Mouse (Mus musculus) thymus, adult 2 months (tissue): ENCODE measurements at regions not wholly inside any gene's neighbourhood (a gene's known extent, or its start where the extent isn't known, plus 50 kb on each side); places are given as distances from the start of the nearest gene placed in this dataset.

Source experiments
- DNase-seq: peaks from one replicate; pipeline ENCODE4 v3.0.0; 2021
- H3K27ac ChIP-seq: fragments of 200-500 bp; 2 replicates; pipeline ENCODE4 v1.5.1; 2012; ENCODE audit warnings: low read length, control low read depth; ENCODE audit not compliant: control insufficient read depth, insufficient read depth
- H3K27me3 ChIP-seq: fragments of 200-500 bp; 2 replicates; pipeline ENCODE4 v1.6.1; 2012; ENCODE audit warnings: mild to moderate bottlenecking, low read length, moderate library complexity, mixed read lengths; ENCODE audit not compliant: control insufficient read depth, insufficient read depth
- H3K36me3 ChIP-seq: fragments of 200-500 bp; 2 replicates; pipeline ENCODE4 v1.6.1; 2012; ENCODE audit warnings: mild to moderate bottlenecking, low read length, moderate library complexity; ENCODE audit not compliant: control insufficient read depth, insufficient read depth
- H3K4me1 ChIP-seq: fragments of 200-500 bp; replicated peaks from 2 replicates; pipeline ENCODE4 v1.6.1; 2012; ENCODE audit warnings: low read length; ENCODE audit not compliant: control insufficient read depth, insufficient read depth
- H3K4me3 ChIP-seq: fragments of 200-500 bp; 2 replicates; pipeline ENCODE4 v1.5.1; 2012; ENCODE audit warnings: mild to moderate bottlenecking, low read length, control low read depth, moderate library complexity; ENCODE audit not compliant: control insufficient read depth, insufficient read depth
- CTCF ChIP-seq: fragments of 200-500 bp; IDR thresholded peaks from 2 replicates; pipeline ENCODE4 v1.5.1; 2012; ENCODE audit warnings: mild to moderate bottlenecking, control low read depth, low read length, moderate library complexity, borderline replicate concordance; ENCODE audit not compliant: control insufficient read depth, poor library complexity, insufficient read depth; ENCODE audit errors: extremely low read depth
- POLR2A ChIP-seq: fragments of 200-500 bp; IDR thresholded peaks from 2 replicates; pipeline ENCODE4 v1.6.1; 2012; ENCODE audit warnings: mild to moderate bottlenecking, low read length, control low read depth, moderate library complexity; ENCODE audit not compliant: control insufficient read depth, poor library complexity, insufficient read depth; ENCODE audit errors: extremely low read depth
- WGBS: fragments of 180-500 bp; shearing (Covaris S2); methylation state at CpG from one replicate; pipeline ENCODE4 v1.1.7; 2018; 5-methylcytosine and 5-hydroxymethylcytosine counted together

- Histone ChIP-seq H3K36me3 (no peaks in the 10 kb centered on the region), H3K4me3 (no peak overlapping the region), H3K4me1 (peaks cover 3% of the 10 kb centered on the region), H3K27ac (no peak overlapping the region), H3K27me3 (no peaks in the 10 kb centered on the region)
- 95% methylated on average over 5 of the region's 5 CpGs for WGBS
- no peak for TF ChIP-seq CTCF
- no peak for TF ChIP-seq POLR2A
- no peak for DNase-seq
These were observed 88.9 kb upstream of the Tle3 start for GRCm38 (mm10) chr9:61283311-61283710.

GRCm38 (mm10) chr9:61284201-61285021 is 87.8 kb upstream of the Tle3 start:
- Histone ChIP-seq H3K4me3 (no peak overlapping the region), H3K4me1 (peaks cover 5% of the 10 kb centered on the region), H3K27ac (no peak overlapping the region), H3K36me3 (no peaks in the 10 kb centered on the region), H3K27me3 (no peaks in the 10 kb centered on the region)
- TF ChIP-seq CTCF (no peak), POLR2A (no peak)
- no peak for DNase-seq
- 95% methylated on average over 8 of the region's 8 CpGs for whole genome bisulfite sequencing

- TF ChIP-seq POLR2A: no peak
- TF ChIP-seq CTCF: no peak
- H3K27me3 ChIP-seq: no peaks in the 10 kb centered on the region
- WGBS: 93% methylated on average over 4 of the region's 4 CpGs
- no peak for DNase-seq
- no peak overlapping the region for H3K27ac ChIP-seq
- H3K36me3 ChIP-seq: no peaks in the 10 kb centered on the region
- peaks cover 9% of the 10 kb centered on the region for H3K4me1 ChIP-seq
- H3K4me3 ChIP-seq: no peak overlapping the region
These were observed 85.6 kb upstream of the Tle3 start for GRCm38 (mm10) chr9:61286561-61286960.

GRCm38 (mm10) chr9:61289117-61289516 is 83.0 kb upstream of the Tle3 start:
- no peaks in the 10 kb centered on the region for H3K27me3 ChIP-seq
- 63% methylated on average over 12 of the region's 12 CpGs for WGBS
- DNase-seq: no peak
- no peak overlapping the region for H3K4me3 ChIP-seq
- TF ChIP-seq CTCF: no peak
- no peak for TF ChIP-seq POLR2A
- H3K36me3 ChIP-seq: no peaks in the 10 kb centered on the region
- H3K27ac ChIP-seq: no peak overlapping the region
- H3K4me1 ChIP-seq: peaks cover 9% of the 10 kb centered on the region

GRCm38 (mm10) chr9:61289713-61290112 is 82.5 kb upstream of the Tle3 start:
- WGBS: 95% methylated on average over 6 of the region's 6 CpGs
- no peak for TF ChIP-seq CTCF
- DNase-seq: no peak

GRCm38 (mm10) chr9:61291646-61292045 is 80.5 kb upstream of the Tle3 start:
- Histone ChIP-seq H3K4me3 (no peak overlapping the region), H3K27me3 (no peaks in the 10 kb centered on the region), H3K36me3 (no peaks in the 10 kb centered on the region), H3K27ac (no peak overlapping the region), H3K4me1 (peaks cover 9% of the 10 kb centered on the region)
- 95% methylated on average over 1 of the region's 1 CpGs for WGBS
- no peak for DNase-seq
- TF ChIP-seq POLR2A: no peak

More at GRCm38 (mm10) chr9:61289713-61290112, 82.5 kb upstream of the Tle3 start:
- Histone ChIP-seq H3K27ac (no peak overlapping the region), H3K36me3 (no peaks in the 10 kb centered on the region), H3K27me3 (no peaks in the 10 kb centered on the region), H3K4me1 (peaks cover 9% of the 10 kb centered on the region), H3K4me3 (no peak overlapping the region)

GRCm38 (mm10) chr9:61292501-61292900 is 79.7 kb upstream of the Tle3 start:
- H3K36me3 ChIP-seq: no peaks in the 10 kb centered on the region
- no peak for DNase-seq
- WGBS: 89% methylated on average over 3 of the region's 3 CpGs
- H3K4me1 ChIP-seq: peaks cover 9% of the 10 kb centered on the region
- TF ChIP-seq POLR2A: no peak
- no peak for TF ChIP-seq CTCF
- H3K27ac ChIP-seq: no peak overlapping the region
- no peak overlapping the region for H3K4me3 ChIP-seq
- H3K27me3 ChIP-seq: no peaks in the 10 kb centered on the region
